Mouse (Mus musculus) heart, embryonic 15.5 days (tissue): ENCODE results near the gene Pear1. TPM values are rescaled to one million over a fixed set of nuclear protein-coding genes. Genes with fewer than 3 reads are reported as not detected.
"Not testable (repeated sequence)": the region's sequence is repeated elsewhere in the genome, so short reads cannot be mapped to it uniquely, and the experiment has no call there.

Experiments
- ATAC-seq: fragments of 200-750 bp; cut with Nextera tagmentation; replicated peaks from 2 replicates; pipeline ENCODE4 v1.8.0; 2017; ENCODE audit warnings: low read depth, moderate TSS enrichment; ENCODE audit not compliant: insufficient number of reproducible peaks, insufficient read depth, low FRiP score
- H3K27ac ChIP-seq: fragments of 300-500 bp; sonication (generic); 2 replicates; pipeline ENCODE4 v1.5.1; 2015; ENCODE audit warnings: mild to moderate bottlenecking, inconsistent platforms
- H3K27me3 ChIP-seq: fragments of 300-500 bp; sonication (generic); 2 replicates; pipeline ENCODE4 v1.6.1; 2015; ENCODE audit warnings: inconsistent platforms
- H3K36me3 ChIP-seq: fragments of 300-500 bp; sonication (generic); 2 replicates; pipeline ENCODE4 v1.6.1; 2015; ENCODE audit warnings: mild to moderate bottlenecking, inconsistent platforms
- H3K4me1 ChIP-seq: fragments of 300-500 bp; sonication (generic); replicated peaks from 2 replicates; pipeline ENCODE4 v1.6.1; 2015; ENCODE audit warnings: inconsistent platforms
- H3K4me2 ChIP-seq: fragments of 300-500 bp; sonication (generic); 2 replicates; pipeline ENCODE4 v1.6.1; 2015; ENCODE audit warnings: inconsistent platforms, mild to moderate bottlenecking, moderate library complexity
- H3K4me3 ChIP-seq: fragments of 300-500 bp; sonication (generic); 2 replicates; pipeline ENCODE4 v1.5.1; 2015; ENCODE audit warnings: mild to moderate bottlenecking, inconsistent platforms
- H3K9ac ChIP-seq: fragments of 300-500 bp; sonication (generic); 2 replicates; pipeline ENCODE4 v1.6.1; 2015; ENCODE audit warnings: mild to moderate bottlenecking, inconsistent platforms
- H3K9me3 ChIP-seq: fragments of 300-500 bp; sonication (generic); replicated peaks from 2 replicates; pipeline ENCODE4 v1.6.1; 2016; ENCODE audit warnings: inconsistent platforms
- WGBS: fragments of 180-500 bp; shearing (Covaris S2); methylation state at CpG from one replicate; pipeline ENCODE4 v1.1.7; 2015; ENCODE audit warnings: mixed read lengths; 5-methylcytosine and 5-hydroxymethylcytosine counted together
- polyA plus RNA-seq: library from polyadenylated mRNA; unstranded; fragments of >200 nt; fragmentation: Nextera tagmentation; extraction: Ambion mirVana; gene quantifications from 2 replicates; pipeline ENCODE4 v1.2.1, GENCODE M21; 2015

The Pear1 gene
- polyA plus RNA-seq = 17.4 and 25.4 TPM in 2 replicates

DNA sequence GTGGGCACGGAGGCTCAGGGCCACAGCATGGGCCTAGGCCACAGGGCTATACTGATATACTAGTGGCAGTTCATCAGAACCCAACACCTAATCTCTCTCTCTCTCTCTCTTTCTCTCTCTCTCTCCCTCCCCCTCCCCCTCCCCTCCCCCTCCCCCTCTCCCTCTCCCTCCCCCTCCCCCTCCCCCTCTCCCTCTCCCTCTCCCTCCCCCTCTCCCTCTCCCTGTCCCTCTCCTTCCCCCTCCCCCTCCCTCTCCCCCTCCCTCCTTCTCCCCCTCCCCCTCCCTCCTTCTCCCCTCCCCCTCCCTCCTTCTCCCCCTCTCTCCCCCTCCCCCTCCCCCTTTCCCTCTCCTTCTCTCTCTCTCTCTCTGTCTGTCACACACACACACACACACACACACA, at the start of gene Pear1:
Gene Pear1 (minus strand): TSS at position 101 of the 400 bp plus-strand sequence.
- ATAC-seq, H3K4me2 ChIP-seq, H3K9ac ChIP-seq, H3K9me3 ChIP-seq, H3K36me3 ChIP-seq, H3K27ac ChIP-seq, H3K4me1 ChIP-seq, H3K4me3 ChIP-seq: not testable (repeated sequence)
- WGBS = 85% methylated on average over 1 of the region's 1 CpGs
- H3K27me3 ChIP-seq = peaks cover 19% of the 10 kb centered on the region; the same call in 1 of the 2 replicates

DNA sequence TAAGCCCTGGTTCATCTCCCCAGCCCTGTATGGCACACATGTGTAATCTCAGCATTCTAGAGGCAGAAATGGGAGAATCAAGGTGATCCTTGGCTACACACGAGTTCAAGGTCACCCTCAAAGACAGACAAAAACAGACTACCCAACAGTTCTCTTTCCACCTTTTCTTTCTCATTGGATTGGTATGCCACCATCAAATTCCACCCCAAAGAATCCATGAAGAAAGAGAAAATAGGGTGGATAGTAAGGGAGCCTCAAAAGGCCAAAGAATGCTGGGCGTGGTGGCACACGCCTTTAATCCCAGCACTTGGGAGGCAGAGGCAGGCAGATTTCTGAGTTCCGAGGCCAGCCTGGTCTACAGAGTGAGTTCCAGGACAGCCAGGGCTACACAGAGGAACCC, 40.0 kb upstream of the Pear1 start:
- H3K4me1 ChIP-seq, H3K27ac ChIP-seq, H3K27me3 ChIP-seq, H3K9ac ChIP-seq, H3K9me3 ChIP-seq, ATAC-seq, H3K4me2 ChIP-seq, H3K4me3 ChIP-seq: not testable (repeated sequence)
- H3K36me3 ChIP-seq = peaks cover 89% of the 10 kb centered on the region
- WGBS = 87% methylated on average over 4 of the region's 4 CpGs

DNA sequence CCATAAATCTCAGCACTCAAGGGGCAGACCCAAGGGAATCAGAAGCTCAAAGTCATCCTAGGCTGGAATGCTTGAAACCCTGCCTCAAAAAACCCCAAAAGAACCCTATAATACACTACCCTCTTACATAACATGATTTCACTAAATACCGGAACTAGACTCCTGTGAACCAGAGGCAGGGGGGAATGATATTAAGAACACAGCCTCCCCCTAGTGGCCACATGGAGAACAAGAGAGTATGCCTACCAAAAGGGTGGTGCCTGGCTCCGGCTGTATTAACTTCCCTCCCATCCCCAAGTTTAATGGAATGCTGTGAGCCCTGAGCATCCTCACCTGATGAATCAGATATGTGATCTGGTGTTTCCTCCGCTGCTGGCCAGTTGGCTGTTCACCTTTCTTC, 35.7 kb upstream of the Pear1 start:
- Histone ChIP-seq H3K9ac (no peak overlapping the region), H3K4me1 (no peaks in the 10 kb centered on the region), H3K4me2 (no peak overlapping the region), H3K9me3 (no peaks in the 10 kb centered on the region), H3K36me3 (peaks cover 67% of the 10 kb centered on the region), H3K27me3 (no peaks in the 10 kb centered on the region), H3K4me3 (no peak overlapping the region), H3K27ac (no peak overlapping the region)
- 0 out of 2 replicates have a peak, but pooled peaks have one; percentile 58 for ATAC-seq
- 23% methylated on average over 3 of the region's 3 CpGs for WGBS

GRCm38 (mm10) chr3:87857666-87858065, 33.6 kb upstream of the Pear1 start:
- 82% methylated on average over 8 of the region's 8 CpGs for WGBS
- no peak overlapping the region for H3K4me3 ChIP-seq
- no peaks in the 10 kb centered on the region for H3K27me3 ChIP-seq
- no peak for ATAC-seq
- H3K4me1 ChIP-seq = no peaks in the 10 kb centered on the region
- H3K36me3 ChIP-seq = peaks cover 51% of the 10 kb centered on the region
- no peak overlapping the region for H3K9ac ChIP-seq
- no peaks in the 10 kb centered on the region for H3K9me3 ChIP-seq
- H3K27ac ChIP-seq = no peak overlapping the region
- H3K4me2 ChIP-seq = no peak overlapping the region

GRCm38 (mm10) chr3:87855936-87856335, 31.8 kb upstream of the Pear1 start:
- no peak overlapping the region for H3K9ac ChIP-seq
- H3K27ac ChIP-seq = no peak overlapping the region
- 78% methylated on average over 8 of the region's 8 CpGs for WGBS
- H3K9me3 ChIP-seq = no peaks in the 10 kb centered on the region
- H3K4me3 ChIP-seq = no peak overlapping the region
- ATAC-seq = no peak
- H3K4me2 ChIP-seq = no peak overlapping the region
- peaks cover 35% of the 10 kb centered on the region for H3K36me3 ChIP-seq
- no peaks in the 10 kb centered on the region for H3K4me1 ChIP-seq
- H3K27me3 ChIP-seq = no peaks in the 10 kb centered on the region

DNA sequence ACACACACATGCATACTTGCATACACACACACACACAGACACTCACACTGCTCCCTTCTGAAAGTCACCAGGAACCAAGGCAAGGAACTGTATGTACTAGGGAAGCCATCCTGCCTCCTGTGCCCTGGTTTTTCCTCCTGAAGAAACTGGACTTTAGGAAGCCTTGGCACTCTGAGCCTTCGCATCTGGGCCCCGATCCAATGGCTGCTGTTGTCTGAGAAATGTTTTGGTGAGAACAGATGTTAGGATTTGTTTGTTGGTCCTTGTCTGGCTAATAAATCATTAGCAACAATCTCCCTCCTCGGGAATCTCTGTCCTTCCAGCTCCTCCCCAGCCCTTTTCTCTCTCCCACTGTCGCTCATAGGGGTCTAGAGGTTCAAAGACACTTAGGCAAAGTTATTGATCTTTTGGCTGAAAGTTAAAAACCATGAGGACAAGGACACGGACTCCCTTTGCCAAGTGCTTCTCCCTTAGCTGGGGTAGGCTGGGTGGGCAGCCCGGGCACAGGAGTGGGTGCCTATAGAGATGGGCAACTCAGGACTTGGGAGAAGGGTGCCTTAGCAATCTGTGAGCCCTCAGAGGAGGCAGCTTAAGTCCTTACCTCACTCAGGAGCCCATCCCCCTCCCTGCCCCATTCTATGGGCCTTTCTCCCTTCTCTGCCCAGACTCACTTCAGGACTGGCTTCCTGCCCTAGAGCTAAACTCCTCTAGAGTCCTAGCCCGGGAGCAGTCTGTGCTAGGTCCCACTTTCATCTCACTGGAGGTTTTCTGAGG, 30.9 kb upstream of the Pear1 start:
- no peak overlapping the region for H3K4me2 ChIP-seq
- H3K27ac ChIP-seq = no peak overlapping the region
- H3K9ac ChIP-seq = no peak overlapping the region
- ATAC-seq = no peak
- H3K9me3 ChIP-seq = no peaks in the 10 kb centered on the region
- H3K4me3 ChIP-seq = no peak overlapping the region
- peaks cover 26% of the 10 kb centered on the region for H3K36me3 ChIP-seq
- H3K27me3 ChIP-seq = no peaks in the 10 kb centered on the region
- no peaks in the 10 kb centered on the region for H3K4me1 ChIP-seq
- WGBS = 61% methylated on average over 7 of the region's 7 CpGs

DNA sequence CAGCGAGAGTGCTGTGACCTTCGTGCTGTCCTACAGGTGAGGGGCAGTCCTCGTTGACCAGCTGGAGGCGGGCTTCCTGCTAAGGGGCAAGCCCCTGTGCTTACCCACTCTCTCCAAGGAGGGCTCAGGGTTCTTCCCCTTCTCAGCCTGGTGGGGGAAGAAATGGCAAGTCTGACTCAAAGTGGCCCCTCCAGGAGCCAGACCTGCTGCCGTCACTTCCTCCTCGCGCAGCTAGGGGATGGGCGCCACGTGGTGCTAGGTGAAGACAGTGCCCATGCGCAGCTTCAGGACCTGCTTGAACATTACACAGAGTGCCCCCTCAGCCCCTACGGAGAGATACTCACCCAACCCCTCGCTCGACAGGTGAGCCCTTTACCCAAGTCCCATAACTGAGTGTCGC, 25.0 kb upstream of the Pear1 start:
- ATAC-seq = no peak
- H3K4me1 ChIP-seq = peaks cover 3% of the 10 kb centered on the region
- no peaks in the 10 kb centered on the region for H3K9me3 ChIP-seq
- H3K4me3 ChIP-seq = no peak overlapping the region
- H3K4me2 ChIP-seq = no peak overlapping the region
- no peaks in the 10 kb centered on the region for H3K36me3 ChIP-seq
- H3K27me3 ChIP-seq = no peaks in the 10 kb centered on the region; the same call in 1 of the 2 replicates
- H3K27ac ChIP-seq = no peak overlapping the region
- WGBS = 76% methylated on average over 14 of the region's 14 CpGs
- no peak overlapping the region for H3K9ac ChIP-seq

DNA sequence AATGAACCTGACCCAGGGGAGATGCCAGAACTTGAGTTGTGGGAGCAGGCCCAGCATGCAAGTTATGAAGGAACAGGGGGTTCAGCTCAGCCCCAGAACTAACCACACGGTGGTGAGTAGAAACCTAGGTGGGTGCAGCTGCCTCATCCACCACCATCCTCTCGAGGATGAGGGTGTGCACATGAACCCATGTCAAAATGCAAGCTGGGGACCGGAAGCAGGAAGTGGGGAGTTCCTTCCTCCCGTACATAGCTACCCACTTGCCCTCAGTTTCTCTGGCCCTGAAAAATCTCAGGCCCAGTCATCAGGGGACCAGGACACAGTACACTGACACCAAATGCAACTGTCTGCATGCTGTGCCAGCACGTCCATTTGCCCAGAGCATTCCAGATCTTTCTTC, 23.6 kb upstream of the Pear1 start:
- H3K4me2 ChIP-seq = no peak overlapping the region
- H3K4me3 ChIP-seq = no peak overlapping the region
- no peak overlapping the region for H3K9ac ChIP-seq
- no peaks in the 10 kb centered on the region for H3K9me3 ChIP-seq
- H3K4me1 ChIP-seq = peaks cover 3% of the 10 kb centered on the region
- ATAC-seq = no peak
- H3K27ac ChIP-seq = no peak overlapping the region
- no peaks in the 10 kb centered on the region for H3K36me3 ChIP-seq
- 61% methylated on average over 5 of the region's 5 CpGs for WGBS
- H3K27me3 ChIP-seq = no peaks in the 10 kb centered on the region; the same call in 1 of the 2 replicates

- Histone ChIP-seq H3K27ac (no peak within 1 kb of the TSS), H3K36me3 (no peaks in the 10 kb centered on the region), H3K4me3 (no peak within 1 kb of the TSS), H3K4me1 (peaks cover 3% of the 10 kb centered on the region), H3K9ac (no peak within 1 kb of the TSS), H3K4me2 (no peak within 1 kb of the TSS), H3K9me3 (no peaks in the 10 kb centered on the region), H3K27me3 (no peaks in the 10 kb centered on the region; the same call in 1 of the 2 replicates)
- ATAC-seq = no peak
- 69% methylated on average over 7 of the region's 7 CpGs for WGBS
Measured at GRCm38 (mm10) chr3:87846650-87847110, 22.6 kb upstream of the Pear1 start, which contains the start of gene Sh2d2a. TSS of gene Sh2d2a (plus strand) at chr3:87846755.

DNA sequence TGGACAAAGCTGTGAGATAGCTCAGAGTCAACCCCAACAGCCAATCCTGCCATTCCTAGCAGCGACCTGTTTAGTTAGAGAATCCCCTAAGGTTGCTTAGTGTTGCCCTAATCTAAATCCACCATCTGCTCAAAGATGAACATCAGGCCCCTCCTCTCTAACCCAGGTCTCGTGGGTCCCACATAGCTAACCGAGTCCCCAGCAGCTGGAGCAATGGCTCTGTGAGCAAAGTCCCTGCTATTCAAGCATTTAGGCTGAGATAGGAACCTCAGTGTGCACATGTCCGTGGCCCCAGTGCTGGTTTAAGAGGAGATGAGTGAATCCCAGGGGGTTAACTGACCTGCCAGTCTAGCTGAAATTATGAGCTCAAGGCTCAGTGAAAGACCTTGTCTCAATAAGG, 22.1 kb upstream of the Pear1 start:
- H3K4me1 ChIP-seq = peaks cover 3% of the 10 kb centered on the region
- H3K4me2 ChIP-seq = no peak overlapping the region
- H3K27ac ChIP-seq = no peak overlapping the region
- H3K9ac ChIP-seq = no peak overlapping the region
- H3K4me3 ChIP-seq = no peak overlapping the region
- no peaks in the 10 kb centered on the region for H3K9me3 ChIP-seq
- no peaks in the 10 kb centered on the region; the same call in 1 of the 2 replicates for H3K27me3 ChIP-seq
- H3K36me3 ChIP-seq = no peaks in the 10 kb centered on the region
- no peak for ATAC-seq
- WGBS = 66% methylated on average over 4 of the region's 4 CpGs

DNA sequence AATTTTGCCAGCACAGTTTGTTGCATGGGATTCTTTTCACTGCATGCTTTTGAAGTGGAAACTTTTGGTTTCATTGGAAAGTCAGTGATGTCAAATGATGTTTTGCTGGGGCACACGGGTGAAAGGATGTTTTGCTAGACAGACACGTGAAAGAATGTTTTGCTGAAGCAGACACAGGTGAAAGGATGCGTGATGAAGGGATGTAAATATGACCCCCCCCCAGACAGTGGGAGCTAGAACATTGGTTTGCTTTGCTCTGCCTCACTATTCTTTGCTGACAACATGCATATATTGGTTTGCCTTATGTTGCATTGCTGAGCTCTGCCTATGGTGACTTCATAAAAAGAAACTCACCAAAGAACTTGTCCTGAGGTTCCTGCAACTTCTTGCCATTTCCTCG, 20.9 kb upstream of the Pear1 start:
- ATAC-seq = no peak
- 69% methylated on average over 4 of the region's 4 CpGs for WGBS
- H3K27me3 ChIP-seq = no peaks in the 10 kb centered on the region; the same call in 1 of the 2 replicates

DNA sequence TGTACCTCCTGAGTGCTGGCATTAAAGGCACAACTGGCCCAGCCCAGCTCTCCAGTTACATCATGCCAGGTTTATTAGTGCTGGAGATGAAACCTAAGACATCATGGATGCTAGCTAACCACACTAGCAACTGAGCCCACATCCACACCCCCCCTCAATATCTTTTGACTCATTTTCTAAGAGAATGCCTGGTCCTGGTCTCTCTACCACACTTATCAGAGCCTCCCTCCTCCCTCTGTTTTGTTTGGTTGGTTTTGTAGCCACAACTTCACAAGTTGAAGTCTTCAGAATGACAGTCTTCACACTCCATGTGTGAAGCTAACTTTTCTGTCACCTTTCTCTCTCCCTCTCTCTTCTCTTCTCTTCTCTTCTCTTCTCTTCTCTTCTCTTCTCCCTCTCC, 16.8 kb upstream of the Pear1 start:
- ATAC-seq = no peak
- peaks cover 7% of the 10 kb centered on the region; the same call in 1 of the 2 replicates for H3K27me3 ChIP-seq
- no peaks in the 10 kb centered on the region for H3K9me3 ChIP-seq
- no peak overlapping the region for H3K9ac ChIP-seq
- H3K4me2 ChIP-seq = no peak overlapping the region
- no peak overlapping the region for H3K4me3 ChIP-seq
- H3K36me3 ChIP-seq = no peaks in the 10 kb centered on the region
- H3K27ac ChIP-seq = no peak overlapping the region
- H3K4me1 ChIP-seq = no peaks in the 10 kb centered on the region

More for the DNA sequence above, 20.9 kb upstream of the Pear1 start:
- H3K4me3 ChIP-seq = no peak overlapping the region
- H3K9ac ChIP-seq = no peak overlapping the region
- no peaks in the 10 kb centered on the region for H3K36me3 ChIP-seq
- no peak overlapping the region for H3K4me2 ChIP-seq
- H3K4me1 ChIP-seq = peaks cover 3% of the 10 kb centered on the region
- no peak overlapping the region for H3K27ac ChIP-seq
- H3K9me3 ChIP-seq = no peaks in the 10 kb centered on the region
